Mouse (Mus musculus): ENCODE data around the gene Msrb2. TPM values are rescaled to one million over a fixed set of nuclear protein-coding genes. Genes with fewer than 3 reads are reported as not detected.

The Msrb2 gene
- 22.6 and 25.4 TPM in 2 replicates for polyA plus RNA-seq (2015; fragmentation: Nextera tagmentation; extraction: Ambion mirVana)

DNA sequence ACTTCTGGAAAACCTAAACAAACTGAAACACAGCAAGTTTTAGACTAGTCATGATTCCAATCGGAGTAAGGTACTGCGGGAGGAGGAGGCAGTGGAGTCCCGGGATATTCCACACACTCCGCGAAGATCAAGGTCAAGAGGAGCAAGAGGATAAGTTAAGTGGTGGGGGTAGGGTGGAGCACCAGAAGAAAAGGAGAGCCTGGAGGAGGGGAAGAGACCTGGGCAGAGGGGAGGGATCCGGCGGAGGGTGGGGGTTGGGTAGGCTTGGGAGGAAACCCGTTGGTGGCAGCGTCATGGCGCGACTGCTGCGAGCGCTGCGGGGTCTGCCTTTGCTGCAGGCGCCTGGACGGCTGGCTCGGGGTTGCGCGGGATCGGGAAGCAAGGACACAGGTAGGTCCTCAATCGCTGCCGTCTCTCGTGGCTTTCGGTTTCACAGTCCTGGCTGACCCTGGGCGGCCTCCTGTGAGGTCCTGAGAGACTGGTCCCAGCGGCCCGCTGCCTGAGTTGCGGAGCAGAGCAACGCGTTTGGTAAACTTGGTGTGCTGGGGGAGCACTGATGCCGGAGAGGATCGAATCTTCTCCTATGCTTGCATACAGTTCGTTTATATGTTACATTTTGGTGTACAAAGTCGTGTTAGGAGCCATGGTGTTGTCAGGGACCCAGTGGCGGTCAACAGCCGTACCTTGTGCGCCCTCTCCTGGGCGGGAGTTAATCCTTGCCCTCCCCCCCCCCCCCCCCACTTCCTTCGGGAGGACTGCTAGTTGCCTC is at the start of gene Msrb2:
TSS of gene Msrb2 (plus strand) at position 51 of the 769 bp plus-strand sequence.
- no peaks in the 10 kb centered on the region for H3K27me3 ChIP-seq
- peak within 1 kb of the TSS; percentile 73 for H3K4me3 ChIP-seq
- peak within 1 kb of the TSS; percentile 82 for H3K27ac ChIP-seq
- peaks cover 6% of the 10 kb centered on the region; the same call in 1 of the 2 replicates for H3K4me1 ChIP-seq
- H3K9ac ChIP-seq, result peak within 1 kb of the TSS; percentile 64
- H3K9me3 ChIP-seq, result no peaks in the 10 kb centered on the region
- under 1% methylated on average over 39 of the region's 39 CpGs for WGBS
- ATAC-seq (ENCODE audit: insufficient number of reproducible peaks, low FRiP score, low TSS enrichment, low read depth), result peak; percentile 80; the same call in 1 of the 2 replicates
- peak within 1 kb of the TSS; percentile 63 for H3K4me2 ChIP-seq
- no peaks in the 10 kb centered on the region for H3K36me3 ChIP-seq

- H3K9me3 ChIP-seq, result no peaks in the 10 kb centered on the region
- H3K27me3 ChIP-seq, result no peaks in the 10 kb centered on the region
- no peak overlapping the region for H3K4me2 ChIP-seq
- no peaks in the 10 kb centered on the region for H3K36me3 ChIP-seq
- 80% methylated on average over 9 of the region's 9 CpGs for WGBS
- no peak overlapping the region for H3K9ac ChIP-seq
- no peak overlapping the region for H3K4me3 ChIP-seq
- no peak for ATAC-seq (ENCODE audit: insufficient number of reproducible peaks, low FRiP score, low TSS enrichment, low read depth)
- no peaks in the 10 kb centered on the region for H3K4me1 ChIP-seq
- no peak overlapping the region for H3K27ac ChIP-seq
Observed at GRCm38 (mm10) chr2:19322448-19322847, 48.8 kb upstream of the Msrb2 start.

- no peak overlapping the region for H3K9ac ChIP-seq
Observed at GRCm38 (mm10) chr2:19326376-19326775, 44.9 kb upstream of the Msrb2 start.

DNA sequence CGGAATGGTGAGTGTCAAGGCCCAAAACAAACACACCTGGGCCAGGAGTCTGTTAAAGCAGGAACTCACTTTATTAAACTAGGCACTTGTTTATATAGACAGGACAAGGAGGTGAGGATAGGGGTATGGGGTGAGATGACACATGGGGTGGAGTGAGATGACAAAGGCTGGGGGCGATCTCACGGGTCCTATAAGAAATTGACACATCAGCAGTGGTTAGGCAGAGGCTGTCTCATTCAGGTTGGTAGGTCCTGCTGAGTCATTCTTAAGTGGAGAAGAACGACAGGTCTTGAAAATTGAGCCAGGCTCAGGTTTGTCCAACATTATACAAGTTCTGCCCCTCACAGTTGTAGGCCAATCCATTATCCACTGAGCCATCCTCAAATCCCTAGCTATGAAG is 43.4 kb upstream of the Msrb2 start:
- no peak for ATAC-seq (ENCODE audit: insufficient number of reproducible peaks, low FRiP score, low TSS enrichment, low read depth)
- no peaks in the 10 kb centered on the region for H3K27me3 ChIP-seq
- H3K4me3 ChIP-seq, result no peak overlapping the region
- H3K36me3 ChIP-seq, result no peaks in the 10 kb centered on the region
- no peak overlapping the region for H3K9ac ChIP-seq
- no peaks in the 10 kb centered on the region for H3K9me3 ChIP-seq
- H3K27ac ChIP-seq, result no peak overlapping the region
- 79% methylated on average over 4 of the region's 4 CpGs for WGBS
- H3K4me2 ChIP-seq, result no peak overlapping the region
- H3K4me1 ChIP-seq, result no peaks in the 10 kb centered on the region

More at GRCm38 (mm10) chr2:19326376-19326775, 44.9 kb upstream of the Msrb2 start:
- H3K27ac ChIP-seq, result no peak overlapping the region
- H3K4me2 ChIP-seq, result no peak overlapping the region
- no peaks in the 10 kb centered on the region for H3K27me3 ChIP-seq
- H3K4me1 ChIP-seq, result no peaks in the 10 kb centered on the region
- no peaks in the 10 kb centered on the region for H3K9me3 ChIP-seq
- no peaks in the 10 kb centered on the region for H3K36me3 ChIP-seq
- WGBS, result 67% methylated on average over 1 of the region's 1 CpGs
- H3K4me3 ChIP-seq, result no peak overlapping the region
- ATAC-seq (ENCODE audit: insufficient number of reproducible peaks, low FRiP score, low TSS enrichment, low read depth), result no peak

GRCm38 (mm10) chr2:19343901-19344635 is 27.2 kb upstream of the Msrb2 start:
- Histone ChIP-seq H3K27me3 (peaks cover 5% of the 10 kb centered on the region; the same call in 1 of the 2 replicates), H3K36me3 (no peaks in the 10 kb centered on the region), H3K4me2 (peak overlapping the region; percentile 32), H3K4me3 (peak overlapping the region; percentile 27), H3K9me3 (no peaks in the 10 kb centered on the region), H3K27ac (no peak overlapping the region), H3K9ac (no peak overlapping the region), H3K4me1 (no peaks in the 10 kb centered on the region)
- no peak; the same call in 1 of the 2 replicates for ATAC-seq (ENCODE audit: insufficient number of reproducible peaks, low FRiP score, low TSS enrichment, low read depth)
- 32% methylated on average over 10 of the region's 10 CpGs for WGBS

- Histone ChIP-seq H3K36me3 (no peaks in the 10 kb centered on the region), H3K9ac (no peak overlapping the region), H3K9me3 (no peaks in the 10 kb centered on the region), H3K4me2 (peak overlapping the region; percentile 32), H3K27me3 (peaks cover 5% of the 10 kb centered on the region; the same call in 1 of the 2 replicates), H3K4me3 (peak overlapping the region; percentile 27), H3K4me1 (no peaks in the 10 kb centered on the region), H3K27ac (no peak overlapping the region)
- 0 out of 2 replicates have a peak, but pooled peaks have one; percentile 19 for ATAC-seq (ENCODE audit: insufficient number of reproducible peaks, low FRiP score, low TSS enrichment, low read depth)
- 25% methylated on average over 19 of the region's 20 CpGs for WGBS
Observed at GRCm38 (mm10) chr2:19344636-19345413, 26.4 kb upstream of the Msrb2 start.

DNA sequence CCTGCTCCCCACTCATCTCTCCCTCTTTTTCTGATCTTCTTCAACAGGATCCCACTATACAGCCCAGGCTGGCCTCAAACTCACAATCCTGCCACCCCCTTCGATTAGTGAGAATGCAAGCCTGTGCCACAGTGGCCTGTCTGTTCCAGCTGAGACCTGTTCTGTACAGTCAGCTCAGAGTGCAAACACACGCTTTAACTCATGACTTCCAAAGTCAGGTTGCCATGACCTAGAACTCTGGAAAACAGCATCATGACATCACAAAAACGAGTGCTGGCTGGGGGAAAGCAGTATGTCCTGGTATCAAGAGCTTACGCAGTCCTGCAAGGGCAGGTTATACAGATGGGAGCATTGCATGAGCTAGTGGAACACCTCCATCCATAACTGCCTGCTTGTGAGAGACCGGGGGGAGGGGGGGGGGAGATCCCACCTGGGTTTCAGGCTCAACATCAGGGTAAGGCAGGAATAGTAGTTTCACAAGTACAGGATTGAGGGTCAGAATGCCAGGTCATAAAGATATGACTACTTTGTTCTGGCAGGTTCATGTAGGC is 25.8 kb upstream of the Msrb2 start:
- H3K4me2 ChIP-seq, result no peak overlapping the region
- no peaks in the 10 kb centered on the region for H3K4me1 ChIP-seq
- peaks cover 5% of the 10 kb centered on the region; the same call in 1 of the 2 replicates for H3K27me3 ChIP-seq
- H3K36me3 ChIP-seq, result no peaks in the 10 kb centered on the region
- no peak for ATAC-seq (ENCODE audit: insufficient number of reproducible peaks, low FRiP score, low TSS enrichment, low read depth)
- 75% methylated on average over 5 of the region's 5 CpGs for WGBS
- H3K9me3 ChIP-seq, result no peaks in the 10 kb centered on the region
- H3K9ac ChIP-seq, result no peak overlapping the region
- H3K4me3 ChIP-seq, result no peak overlapping the region
- H3K27ac ChIP-seq, result no peak overlapping the region

DNA sequence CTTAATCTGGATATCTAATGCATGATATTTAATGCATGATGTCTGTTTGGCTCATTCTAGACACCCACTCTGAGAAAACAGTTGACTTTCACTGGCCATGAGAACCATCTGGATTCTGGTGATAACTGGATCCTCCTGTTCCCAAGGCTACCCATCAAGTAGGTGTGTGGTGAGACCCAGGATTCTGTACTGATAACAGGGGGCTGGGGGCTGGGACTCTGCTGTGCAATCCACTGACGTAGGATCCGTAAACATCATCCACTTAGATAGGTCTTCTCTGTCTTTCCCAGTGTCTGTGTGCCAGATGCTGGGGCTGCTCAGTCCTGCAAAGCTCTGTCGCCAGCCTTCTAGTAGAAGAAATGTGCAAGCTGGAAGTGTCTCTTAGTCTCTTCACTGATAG is 22.8 kb upstream of the Msrb2 start:
- Histone ChIP-seq H3K9me3 (no peaks in the 10 kb centered on the region), H3K27ac (no peak overlapping the region), H3K4me3 (no peak overlapping the region), H3K27me3 (peaks cover 5% of the 10 kb centered on the region; the same call in 1 of the 2 replicates), H3K4me1 (no peaks in the 10 kb centered on the region), H3K36me3 (no peaks in the 10 kb centered on the region), H3K9ac (no peak overlapping the region), H3K4me2 (no peak overlapping the region)
- 61% methylated on average over 3 of the region's 3 CpGs for WGBS
- ATAC-seq (ENCODE audit: insufficient number of reproducible peaks, low FRiP score, low TSS enrichment, low read depth), result no peak

- Histone ChIP-seq H3K9ac (no peak overlapping the region), H3K4me1 (no peaks in the 10 kb centered on the region), H3K27ac (no peak overlapping the region), H3K9me3 (no peaks in the 10 kb centered on the region), H3K4me3 (no peak overlapping the region), H3K4me2 (no peak overlapping the region), H3K36me3 (no peaks in the 10 kb centered on the region), H3K27me3 (peaks cover 5% of the 10 kb centered on the region; the same call in 1 of the 2 replicates)
- 85% methylated on average over 5 of the region's 5 CpGs for WGBS
- no peak for ATAC-seq (ENCODE audit: insufficient number of reproducible peaks, low FRiP score, low TSS enrichment, low read depth)
Observed at GRCm38 (mm10) chr2:19350167-19350566, 21.1 kb upstream of the Msrb2 start.

DNA sequence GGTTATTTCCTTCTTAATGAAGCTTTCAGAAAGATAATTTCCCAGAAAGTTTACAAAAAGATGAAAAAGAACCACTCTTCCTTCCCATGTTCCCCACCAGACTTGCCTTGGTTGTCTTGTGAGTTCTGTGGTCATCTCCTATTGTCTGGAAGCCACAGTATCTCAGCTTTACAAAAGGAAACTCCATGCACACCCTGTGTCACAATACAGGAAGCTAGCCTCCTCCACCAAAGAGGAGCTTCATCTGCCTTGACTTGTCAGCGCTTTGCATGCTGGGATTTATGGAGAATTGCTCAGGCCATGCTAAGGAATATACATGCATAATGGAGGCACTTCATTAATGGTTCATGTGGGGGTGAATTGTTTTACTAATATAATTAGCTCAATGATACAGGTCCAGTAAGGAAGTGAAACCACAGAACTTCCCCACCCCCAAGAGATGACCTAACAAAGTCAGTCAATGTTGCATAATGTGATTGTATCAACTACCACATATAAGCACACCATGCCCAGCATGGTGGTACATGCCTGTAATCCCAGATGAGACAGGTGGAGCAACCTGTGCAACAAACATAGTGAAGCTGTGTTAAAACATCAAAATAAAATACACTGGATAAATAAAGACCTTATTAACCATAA is 19.5 kb upstream of the Msrb2 start:
- Histone ChIP-seq H3K4me1 (no peaks in the 10 kb centered on the region), H3K4me2 (no peak overlapping the region), H3K4me3 (no peak overlapping the region), H3K27me3 (no peaks in the 10 kb centered on the region), H3K9me3 (no peaks in the 10 kb centered on the region), H3K27ac (no peak overlapping the region), H3K36me3 (no peaks in the 10 kb centered on the region), H3K9ac (no peak overlapping the region)
- no peak for ATAC-seq (ENCODE audit: insufficient number of reproducible peaks, low FRiP score, low TSS enrichment, low read depth)
- WGBS, result 93% methylated on average over 1 of the region's 1 CpGs

DNA sequence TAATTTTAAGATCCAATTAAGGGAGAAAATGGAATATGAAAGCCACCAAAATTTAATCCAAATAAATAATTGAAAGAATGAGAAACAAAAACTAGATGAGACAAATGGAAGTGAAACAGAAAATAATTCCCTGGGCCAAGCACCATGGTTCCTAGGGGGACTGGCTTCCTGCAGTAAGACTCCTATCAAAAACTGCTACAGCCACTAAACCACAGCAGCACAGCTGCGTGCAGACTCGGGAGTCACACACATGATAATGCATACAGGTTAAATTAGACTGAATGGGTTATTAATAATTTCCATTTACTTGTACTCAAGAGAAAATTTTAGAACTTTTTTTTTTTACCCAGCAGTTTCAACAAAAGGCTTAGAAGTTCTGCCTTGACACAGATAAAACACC is 18.1 kb upstream of the Msrb2 start:
- Histone ChIP-seq H3K27ac (no peak overlapping the region), H3K27me3 (no peaks in the 10 kb centered on the region), H3K9me3 (no peaks in the 10 kb centered on the region), H3K36me3 (no peaks in the 10 kb centered on the region), H3K4me1 (no peaks in the 10 kb centered on the region), H3K4me3 (no peak overlapping the region), H3K9ac (no peak overlapping the region), H3K4me2 (no peak overlapping the region)
- no peak for ATAC-seq (ENCODE audit: insufficient number of reproducible peaks, low FRiP score, low TSS enrichment, low read depth)
- 86% methylated on average over 2 of the region's 2 CpGs for WGBS

Data from limb, embryonic 15.5 days (tissue).